Mouse (Mus musculus) embryonic facial prominence, embryonic 14.5 days (tissue): Measurements from ENCODE around the gene Rab8a. TPM values are rescaled to one million over a fixed set of nuclear protein-coding genes. Genes with fewer than 3 reads are reported as not detected.
A peak's percentile ranks its signal among the peaks of the same experiment; 100 is the strongest.

Experiments
- ATAC-seq: fragments of 200-750 bp; cut with Nextera tagmentation; 2 replicates; pipeline ENCODE4 v1.8.0; 2017; ENCODE audit warnings: low read depth, moderate number of reproducible peaks, moderate TSS enrichment
- DNase-seq: peaks from one replicate; pipeline ENCODE4 v3.0.0-alpha.2; 2015; ENCODE audit warnings: low spot score
- H3K27ac ChIP-seq: fragments of 300-500 bp; sonication (generic); replicated peaks from 2 replicates; pipeline ENCODE4 v1.5.1; 2014; ENCODE audit warnings: low read depth, mild to moderate bottlenecking, low read length, moderate library complexity
- H3K27me3 ChIP-seq: fragments of 300-500 bp; sonication (generic); replicated peaks from 2 replicates; pipeline ENCODE4 v1.6.1; 2014; ENCODE audit warnings: low read length; ENCODE audit not compliant: control insufficient read depth, insufficient read depth
- H3K36me3 ChIP-seq: fragments of 300-500 bp; sonication (generic); 2 replicates; pipeline ENCODE4 v1.6.1; 2014; ENCODE audit warnings: low read length, mixed read lengths; ENCODE audit not compliant: control insufficient read depth, insufficient read depth
- H3K4me1 ChIP-seq: fragments of 300-500 bp; sonication (generic); 2 replicates; pipeline ENCODE4 v1.6.1; 2014; ENCODE audit warnings: antibody characterized with exemption, low read length; ENCODE audit not compliant: control insufficient read depth, insufficient read depth
- H3K4me2 ChIP-seq: fragments of 300-500 bp; sonication (generic); 2 replicates; pipeline ENCODE4 v1.6.1; 2014; ENCODE audit warnings: low read depth, mild to moderate bottlenecking, low read length, moderate library complexity, mixed read lengths
- H3K4me3 ChIP-seq: fragments of 300-500 bp; sonication (generic); 2 replicates; pipeline ENCODE4 v1.5.1; 2014; ENCODE audit warnings: low read depth, mild to moderate bottlenecking, low read length
- H3K9ac ChIP-seq: fragments of 300-500 bp; sonication (generic); 2 replicates; pipeline ENCODE4 v1.6.1; 2014; ENCODE audit warnings: low read depth, mild to moderate bottlenecking, low read length, moderate library complexity, mixed read lengths
- H3K9me3 ChIP-seq: fragments of 300-500 bp; sonication (generic); 2 replicates; pipeline ENCODE4 v1.6.1; 2016; ENCODE audit warnings: low read length; ENCODE audit not compliant: control insufficient read depth
- WGBS: fragments of 180-500 bp; shearing (Covaris S2); extraction: QIAGEN DNeasy Blood & Tissue Kit; methylation state at CpG from one replicate; pipeline ENCODE4 v1.1.7; 2014; 5-methylcytosine and 5-hydroxymethylcytosine counted together
- polyA plus RNA-seq: library from polyadenylated mRNA; unstranded; fragments of >200 nt; fragmentation: Nextera tagmentation; extraction: Ambion mirVana; gene quantifications from 2 replicates; pipeline ENCODE4 v1.2.1, GENCODE M21; 2014

The Rab8a gene
- polyA plus RNA-seq, 1 experiment from 2014 or later, result 75.2 TPM

- H3K4me1 ChIP-seq, result no peaks in the 10 kb centered on the region
- WGBS, result 63% methylated on average over 2 of the region's 2 CpGs
- no peak overlapping the region for H3K27ac ChIP-seq
- DNase-seq, result no peak
- H3K9ac ChIP-seq, result no peak overlapping the region
- H3K9me3 ChIP-seq, result no peaks in the 10 kb centered on the region
- no peak for ATAC-seq
- no peak overlapping the region for H3K4me3 ChIP-seq
- H3K27me3 ChIP-seq, result no peaks in the 10 kb centered on the region
- no peak overlapping the region for H3K4me2 ChIP-seq
- H3K36me3 ChIP-seq, result no peaks in the 10 kb centered on the region
Observed at GRCm38 (mm10) chr8:72210710-72211109, 49.7 kb downstream of the Rab8a start.

- Histone ChIP-seq H3K4me2 (no peak overlapping the region), H3K9me3 (no peaks in the 10 kb centered on the region), H3K4me1 (no peaks in the 10 kb centered on the region), H3K4me3 (no peak overlapping the region), H3K9ac (no peak overlapping the region), H3K27ac (no peak overlapping the region), H3K27me3 (no peaks in the 10 kb centered on the region), H3K36me3 (no peaks in the 10 kb centered on the region)
- no peak for ATAC-seq
- no peak for DNase-seq
- WGBS, result 86% methylated on average over 1 of the region's 1 CpGs
Observed at GRCm38 (mm10) chr8:72211846-72212245, 50.8 kb downstream of the Rab8a start.

- H3K9me3 ChIP-seq, result no peaks in the 10 kb centered on the region
- no peaks in the 10 kb centered on the region for H3K36me3 ChIP-seq
- no peaks in the 10 kb centered on the region for H3K4me1 ChIP-seq
- DNase-seq, result no peak
- ATAC-seq, result no peak
- H3K4me3 ChIP-seq, result no peak within 1 kb of the TSS
- 58% methylated on average over 4 of the region's 4 CpGs for WGBS
- H3K27ac ChIP-seq, result no peak within 1 kb of the TSS
- H3K4me2 ChIP-seq, result no peak within 1 kb of the TSS
- no peaks in the 10 kb centered on the region for H3K27me3 ChIP-seq
- H3K9ac ChIP-seq, result no peak within 1 kb of the TSS
Observed at GRCm38 (mm10) chr8:72212751-72213150, 51.8 kb downstream of the Rab8a start, which contains the start of gene Cib3. Cib3 (minus strand) TSS chr8:72212837.

GRCm38 (mm10) chr8:72213536-72213935, 52.5 kb downstream of the Rab8a start, which contains the start of gene Gm11034:
Gm11034 (minus strand) TSS chr8:72213636.
- no peak within 1 kb of the TSS for H3K4me3 ChIP-seq
- no peak for DNase-seq
- H3K36me3 ChIP-seq, result no peaks in the 10 kb centered on the region
- 77% methylated on average over 4 of the region's 4 CpGs for WGBS
- ATAC-seq, result no peak
- no peak within 1 kb of the TSS for H3K4me2 ChIP-seq
- H3K27ac ChIP-seq, result no peak within 1 kb of the TSS
- no peaks in the 10 kb centered on the region for H3K27me3 ChIP-seq
- no peak within 1 kb of the TSS for H3K9ac ChIP-seq
- no peaks in the 10 kb centered on the region for H3K4me1 ChIP-seq
- no peaks in the 10 kb centered on the region for H3K9me3 ChIP-seq

- Histone ChIP-seq H3K4me1 (no peaks in the 10 kb centered on the region), H3K36me3 (no peaks in the 10 kb centered on the region), H3K9me3 (no peaks in the 10 kb centered on the region), H3K9ac (no peak overlapping the region), H3K4me3 (no peak overlapping the region), H3K4me2 (no peak overlapping the region), H3K27me3 (no peaks in the 10 kb centered on the region), H3K27ac (no peak overlapping the region)
- ATAC-seq, result no peak
- DNase-seq, result no peak
- WGBS, result 41% methylated on average over 2 of the region's 2 CpGs
Observed at GRCm38 (mm10) chr8:72215060-72215459, 54.1 kb downstream of the Rab8a start.

- no peak for ATAC-seq
- Histone ChIP-seq H3K27ac (no peak overlapping the region), H3K9me3 (no peaks in the 10 kb centered on the region), H3K4me3 (no peak overlapping the region), H3K9ac (no peak overlapping the region), H3K4me1 (peaks cover 8% of the 10 kb centered on the region), H3K36me3 (no peaks in the 10 kb centered on the region), H3K4me2 (no peak overlapping the region), H3K27me3 (no peaks in the 10 kb centered on the region)
- WGBS, result 47% methylated on average over 1 of the region's 1 CpGs
- DNase-seq, result no peak
Observed at GRCm38 (mm10) chr8:72215871-72216270, 54.9 kb downstream of the Rab8a start.

- WGBS, result 80% methylated on average over 9 of the region's 10 CpGs
- Histone ChIP-seq H3K36me3 (peaks cover 27% of the 10 kb centered on the region), H3K27me3 (no peaks in the 10 kb centered on the region), H3K9me3 (no peaks in the 10 kb centered on the region), H3K27ac (0 out of 2 replicates have a peak overlapping the region, but pooled peaks have one; percentile 39), H3K4me1 (peaks cover 8% of the 10 kb centered on the region), H3K4me2 (peak overlapping the region; percentile 85), H3K4me3 (peak overlapping the region; percentile 77), H3K9ac (no peak overlapping the region)
- no peak for ATAC-seq
- DNase-seq, result no peak
Observed at GRCm38 (mm10) chr8:72218781-72219540, 58.0 kb downstream of the Rab8a start.

GRCm38 (mm10) chr8:72219541-72220363, 58.8 kb downstream of the Rab8a start, which contains the start of gene Fam32a:
Fam32a (plus strand) TSS chr8:72219730.
- peak; percentile 98 for ATAC-seq
- Histone ChIP-seq H3K4me3 (peak within 1 kb of the TSS; percentile 77), H3K36me3 (peaks cover 31% of the 10 kb centered on the region), H3K9me3 (no peaks in the 10 kb centered on the region), H3K27me3 (no peaks in the 10 kb centered on the region), H3K27ac (peak within 1 kb of the TSS; percentile 84), H3K4me1 (peaks cover 8% of the 10 kb centered on the region), H3K9ac (peak within 1 kb of the TSS; percentile 74), H3K4me2 (peak within 1 kb of the TSS; percentile 85)
- DNase-seq, result peak; percentile 98
- 13% methylated on average over 38 of the region's 39 CpGs for WGBS
